Mouse (Mus musculus) megakaryocyte, embryonic 14.5 days (primary cell): ENCODE data around the gene Dclk1.

Source experiments
- FLI1 ChIP-seq: IDR thresholded peaks from 2 replicates; pipeline ENCODE4 v1.6.1; 2012; ENCODE audit warnings: low read length, inconsistent platforms, mixed read lengths
- GATA1 ChIP-seq: IDR thresholded peaks from 3 replicates; pipeline ENCODE4 v1.6.1; 2012; ENCODE audit warnings: mixed read lengths, low read length, inconsistent platforms, borderline replicate concordance

DNA sequence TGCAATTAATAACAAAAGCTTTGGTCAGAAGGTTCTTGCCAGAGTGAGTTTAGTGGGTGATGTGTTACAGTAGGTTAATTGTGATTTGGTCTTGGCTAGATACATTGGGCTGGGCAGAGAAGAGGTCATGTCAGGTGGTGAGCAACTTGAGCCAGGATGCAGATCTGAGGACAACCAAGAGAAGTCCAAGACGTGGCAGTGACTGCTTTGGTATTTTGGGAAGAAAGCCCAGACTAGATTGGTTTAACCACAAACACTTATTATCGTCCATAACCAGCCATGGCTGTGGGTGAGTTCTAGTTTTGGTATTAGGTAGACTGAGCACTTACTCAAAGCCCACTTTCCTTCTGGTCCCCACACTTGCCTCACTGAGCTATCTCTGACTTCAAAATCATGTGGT, 287.2 kb downstream of the Dclk1 start:
- TF ChIP-seq GATA1, result no peak
- TF ChIP-seq FLI1, result no peak
